Mouse (Mus musculus) lung, embryonic 15.5 days (tissue): ENCODE measurements at regions not wholly inside any gene's neighbourhood (a gene's known extent, or its start where the extent isn't known, plus 50 kb on each side); places are given as distances from the start of the nearest gene placed in this dataset.

Source experiments
- ATAC-seq: fragments of 200-750 bp; cut with Nextera tagmentation; 2 replicates; pipeline ENCODE4 v1.8.0; 2017; ENCODE audit warnings: moderate number of reproducible peaks, borderline replicate concordance; ENCODE audit not compliant: low FRiP score, low TSS enrichment; ENCODE audit errors: extremely low read depth
- H3K27ac ChIP-seq: fragments of 300-500 bp; sonication (generic); 2 replicates; pipeline ENCODE4 v1.5.1; 2015; ENCODE audit warnings: moderate library complexity, mild to moderate bottlenecking, inconsistent platforms
- H3K27me3 ChIP-seq: fragments of 300-500 bp; sonication (generic); 2 replicates; pipeline ENCODE4 v1.6.1; 2015; ENCODE audit warnings: inconsistent platforms
- H3K36me3 ChIP-seq: fragments of 300-500 bp; sonication (generic); 2 replicates; pipeline ENCODE4 v1.6.1; 2015; ENCODE audit warnings: inconsistent platforms
- H3K4me1 ChIP-seq: fragments of 300-500 bp; sonication (generic); 2 replicates; pipeline ENCODE4 v1.6.1; 2015; ENCODE audit warnings: inconsistent platforms
- H3K4me2 ChIP-seq: fragments of 300-500 bp; sonication (generic); 2 replicates; pipeline ENCODE4 v1.6.1; 2015; ENCODE audit warnings: inconsistent platforms, mild to moderate bottlenecking, moderate library complexity
- H3K4me3 ChIP-seq: fragments of 300-500 bp; sonication (generic); 2 replicates; pipeline ENCODE4 v1.5.1; 2015; ENCODE audit warnings: mild to moderate bottlenecking, inconsistent platforms
- H3K9ac ChIP-seq: fragments of 300-500 bp; sonication (generic); 2 replicates; pipeline ENCODE4 v1.6.1; 2015; ENCODE audit warnings: inconsistent platforms
- H3K9me3 ChIP-seq: fragments of 300-500 bp; sonication (generic); 2 replicates; pipeline ENCODE4 v1.6.1; 2016; ENCODE audit warnings: inconsistent platforms
- WGBS: fragments of 180-500 bp; shearing (Covaris S2); methylation state at CpG from one replicate; pipeline ENCODE4 v1.1.7; 2015; 5-methylcytosine and 5-hydroxymethylcytosine counted together

DNA sequence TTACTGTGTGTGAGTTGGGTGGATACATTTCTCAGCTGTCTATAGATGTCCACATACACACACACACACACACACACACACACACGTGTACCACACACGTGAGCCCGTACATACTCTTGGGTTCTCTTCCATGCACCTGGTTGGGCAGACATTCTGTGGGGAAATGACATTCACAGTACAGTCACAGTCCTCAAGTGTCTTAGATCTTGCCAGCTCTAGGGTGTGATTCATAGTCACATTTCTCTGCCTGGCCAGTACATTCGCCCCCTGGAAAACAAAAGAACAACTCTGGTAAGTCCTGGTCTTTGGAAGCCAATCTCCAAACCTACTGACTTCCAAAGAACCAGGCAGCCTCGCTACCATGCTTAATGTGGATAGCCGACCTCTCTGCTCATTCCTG lies 64.6 kb upstream of the Acbd6 start:
- Histone ChIP-seq H3K4me2 (no peak overlapping the region), H3K27ac (no peak overlapping the region), H3K4me3 (no peak overlapping the region), H3K36me3 (no peaks in the 10 kb centered on the region), H3K9me3 (no peaks in the 10 kb centered on the region), H3K4me1 (peaks cover 13% of the 10 kb centered on the region), H3K27me3 (no peaks in the 10 kb centered on the region), H3K9ac (no peak overlapping the region)
- no peak for ATAC-seq
- 79% methylated on average over 6 of the region's 6 CpGs for WGBS

- H3K27me3 ChIP-seq: no peaks in the 10 kb centered on the region
- WGBS: 66% methylated on average over 4 of the region's 4 CpGs
- H3K4me2 ChIP-seq: no peak overlapping the region
- no peaks in the 10 kb centered on the region for H3K36me3 ChIP-seq
- H3K9ac ChIP-seq: no peak overlapping the region
- peaks cover 13% of the 10 kb centered on the region for H3K4me1 ChIP-seq
- no peaks in the 10 kb centered on the region for H3K9me3 ChIP-seq
- H3K4me3 ChIP-seq: no peak overlapping the region
- no peak for ATAC-seq
- H3K27ac ChIP-seq: no peak overlapping the region
These were observed 64.1 kb upstream of the Acbd6 start for GRCm38 (mm10) chr1:155493799-155494198.

DNA sequence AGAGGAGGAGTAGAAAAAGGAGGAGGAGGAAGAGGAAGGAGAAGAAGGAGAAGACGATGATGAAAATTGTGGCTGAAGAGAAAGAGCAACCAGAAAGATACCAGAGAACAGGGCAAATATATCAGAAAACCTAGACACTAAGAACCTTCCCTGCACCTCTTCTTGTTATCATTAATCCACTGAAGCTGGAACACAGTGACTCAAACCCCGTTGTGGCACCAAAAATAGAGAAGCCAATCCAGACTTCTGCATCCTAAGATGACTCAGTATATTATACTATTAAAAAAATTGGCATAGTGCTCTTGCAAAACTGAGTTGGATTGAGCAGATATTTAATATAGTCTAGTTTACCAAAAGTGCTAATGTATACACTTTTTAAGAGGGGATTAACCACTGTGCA lies 63.6 kb upstream of the Acbd6 start:
- Histone ChIP-seq H3K4me1 (peaks cover 8% of the 10 kb centered on the region), H3K27ac (no peak overlapping the region), H3K9me3 (no peaks in the 10 kb centered on the region), H3K27me3 (no peaks in the 10 kb centered on the region), H3K4me2 (no peak overlapping the region), H3K9ac (no peak overlapping the region), H3K36me3 (no peaks in the 10 kb centered on the region), H3K4me3 (no peak overlapping the region)
- WGBS: 74% methylated on average over 2 of the region's 2 CpGs
- no peak for ATAC-seq

DNA sequence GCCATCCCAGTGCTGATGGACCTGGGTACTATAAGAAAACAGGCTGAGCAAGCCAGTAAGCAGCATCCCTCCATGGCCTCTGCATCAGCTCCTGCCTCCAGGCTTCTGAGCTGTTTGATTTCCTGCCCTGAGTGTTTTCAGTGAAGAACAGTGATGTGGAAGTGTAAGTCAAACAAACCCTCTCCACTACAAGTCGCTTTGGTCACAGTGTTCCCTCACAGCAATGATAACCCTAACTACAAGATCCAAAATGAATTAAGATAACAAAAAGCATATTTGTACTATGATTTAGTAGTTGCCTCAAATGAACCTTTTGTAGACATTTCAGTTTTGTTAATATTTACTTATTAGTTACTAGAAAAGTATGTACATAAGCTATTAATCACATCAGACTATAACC lies 58.2 kb upstream of the Acbd6 start:
- WGBS: 48% methylated on average over 1 of the region's 1 CpGs
- no peak for ATAC-seq
- H3K4me1 ChIP-seq: peaks cover 3% of the 10 kb centered on the region
- no peaks in the 10 kb centered on the region for H3K27me3 ChIP-seq
- no peaks in the 10 kb centered on the region for H3K36me3 ChIP-seq
- H3K9me3 ChIP-seq: no peaks in the 10 kb centered on the region
- H3K27ac ChIP-seq: no peak overlapping the region
- no peak overlapping the region for H3K4me2 ChIP-seq
- H3K9ac ChIP-seq: no peak overlapping the region
- no peak overlapping the region for H3K4me3 ChIP-seq

DNA sequence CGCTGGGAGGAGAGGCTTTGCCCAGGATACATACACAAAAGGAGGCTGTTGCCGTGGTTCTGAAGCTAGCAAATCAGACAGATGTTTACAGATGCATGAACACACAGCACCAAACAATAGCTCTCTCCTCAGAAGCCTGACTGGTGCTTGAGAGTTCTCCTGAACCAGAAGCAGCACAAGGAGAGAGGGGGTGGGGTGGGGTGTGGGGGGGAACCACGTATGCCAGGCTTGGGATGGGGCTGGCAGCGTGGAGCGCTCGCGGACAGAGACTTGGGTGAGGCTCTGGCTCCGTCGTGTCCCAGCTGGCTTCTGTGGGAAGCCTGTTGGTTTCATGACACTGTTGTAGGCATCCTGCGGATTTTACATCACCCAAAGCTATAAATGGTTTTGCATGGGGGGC lies 55.1 kb upstream of the Acbd6 start:
- no peak overlapping the region for H3K4me2 ChIP-seq
- peaks cover 15% of the 10 kb centered on the region for H3K4me1 ChIP-seq
- whole genome bisulfite sequencing: 61% methylated on average over 10 of the region's 10 CpGs
- ATAC-seq: no peak
- no peak overlapping the region for H3K27ac ChIP-seq
- H3K9me3 ChIP-seq: no peaks in the 10 kb centered on the region
- H3K4me3 ChIP-seq: no peak overlapping the region
- H3K9ac ChIP-seq: no peak overlapping the region
- no peaks in the 10 kb centered on the region for H3K36me3 ChIP-seq
- no peaks in the 10 kb centered on the region for H3K27me3 ChIP-seq

GRCm38 (mm10) chr1:155504581-155505328 lies 53.2 kb upstream of the Acbd6 start:
- Histone ChIP-seq H3K4me1 (peaks cover 15% of the 10 kb centered on the region), H3K36me3 (no peaks in the 10 kb centered on the region), H3K27ac (peak overlapping the region; percentile 18; the same call in 1 of the 2 replicates), H3K9ac (no peak overlapping the region), H3K9me3 (no peaks in the 10 kb centered on the region), H3K27me3 (no peaks in the 10 kb centered on the region), H3K4me2 (no peak overlapping the region), H3K4me3 (no peak overlapping the region)
- 29% methylated on average over 12 of the region's 12 CpGs for WGBS
- peak; percentile 61; the same call in 1 of the 2 replicates for ATAC-seq

GRCm38 (mm10) chr1:155505361-155506077 lies 52.4 kb upstream of the Acbd6 start:
- no peak; the same call in 1 of the 2 replicates for ATAC-seq
- no peaks in the 10 kb centered on the region for H3K36me3 ChIP-seq
- H3K4me3 ChIP-seq: no peak overlapping the region
- peaks cover 15% of the 10 kb centered on the region for H3K4me1 ChIP-seq
- no peaks in the 10 kb centered on the region for H3K27me3 ChIP-seq
- no peaks in the 10 kb centered on the region for H3K9me3 ChIP-seq
- H3K4me2 ChIP-seq: no peak overlapping the region
- H3K9ac ChIP-seq: no peak overlapping the region
- 39% methylated on average over 6 of the region's 6 CpGs for WGBS
- H3K27ac ChIP-seq: peak overlapping the region; percentile 12; the same call in 1 of the 2 replicates
